Mouse (Mus musculus): Measurements from ENCODE around the gene Trpm1.

DNA sequence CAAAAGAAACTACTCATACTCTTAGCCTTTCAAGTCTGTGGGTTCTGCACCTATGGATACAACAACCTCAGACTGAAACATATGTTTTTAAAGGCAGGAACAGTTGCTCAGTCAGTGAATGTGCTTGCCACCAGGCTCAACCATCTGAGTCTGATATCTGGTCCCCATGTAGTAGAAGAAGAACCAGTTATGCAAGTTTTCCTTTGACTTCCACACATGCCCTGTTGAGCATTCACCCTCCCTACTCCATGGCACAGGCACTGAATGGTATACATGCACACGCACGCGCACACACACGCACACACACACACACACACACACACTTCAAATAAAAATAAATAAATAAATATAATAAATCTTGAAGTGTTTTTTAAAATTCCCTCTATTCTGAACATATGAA, 113.0 kb downstream of the Trpm1 start:
- TF ChIP-seq POLR2A (IDR thresholded peaks at IDR 0.05; ENCODE audit: borderline replicate concordance, extremely low read depth, low read depth, low read length): no peak
- no peak for TF ChIP-seq CTCF (IDR thresholded peaks at IDR 0.05; ENCODE audit: insufficient read depth, low read length)

Measured in lung, adult 2 months (tissue).